Mouse (Mus musculus) spleen, postnatal 0 days (tissue): Measurements from ENCODE around the gene Lax1. TPM values are rescaled to one million over a fixed set of nuclear protein-coding genes. Genes with fewer than 3 reads are reported as not detected.

Source experiments
- polyA plus RNA-seq: library from polyadenylated mRNA; unstranded; fragments of >200 nt; fragmentation: Nextera tagmentation; extraction: Ambion mirVana; gene quantifications from 2 replicates; pipeline ENCODE4 v1.2.1, GENCODE M21; 2015

The Lax1 gene
- polyA plus RNA-seq, result 1.9 and 3.2 TPM in 2 replicates

DNA sequence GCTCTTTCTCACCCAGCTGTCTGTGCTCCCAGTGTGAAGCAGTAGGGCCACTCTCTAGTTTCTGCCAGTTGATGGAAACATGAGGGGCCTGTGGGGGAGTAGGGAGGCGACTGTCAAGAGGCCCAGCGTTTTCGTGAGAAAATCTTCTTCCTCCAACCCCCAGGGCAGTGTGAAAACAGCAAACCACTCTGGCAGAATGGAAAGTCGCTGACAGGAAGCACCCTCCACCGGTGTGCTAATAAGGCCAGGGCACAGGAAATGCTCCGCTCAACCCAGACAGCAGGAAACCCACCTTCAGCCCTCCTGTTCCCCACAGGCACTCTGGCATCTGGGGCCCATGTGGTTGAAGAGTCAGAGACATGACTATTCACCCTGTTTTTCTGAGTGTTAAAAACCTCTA lies at the start of gene Lax1:
Gene Lax1 (minus strand): TSS at position 212 of the 400 bp plus-strand sequence.

DNA sequence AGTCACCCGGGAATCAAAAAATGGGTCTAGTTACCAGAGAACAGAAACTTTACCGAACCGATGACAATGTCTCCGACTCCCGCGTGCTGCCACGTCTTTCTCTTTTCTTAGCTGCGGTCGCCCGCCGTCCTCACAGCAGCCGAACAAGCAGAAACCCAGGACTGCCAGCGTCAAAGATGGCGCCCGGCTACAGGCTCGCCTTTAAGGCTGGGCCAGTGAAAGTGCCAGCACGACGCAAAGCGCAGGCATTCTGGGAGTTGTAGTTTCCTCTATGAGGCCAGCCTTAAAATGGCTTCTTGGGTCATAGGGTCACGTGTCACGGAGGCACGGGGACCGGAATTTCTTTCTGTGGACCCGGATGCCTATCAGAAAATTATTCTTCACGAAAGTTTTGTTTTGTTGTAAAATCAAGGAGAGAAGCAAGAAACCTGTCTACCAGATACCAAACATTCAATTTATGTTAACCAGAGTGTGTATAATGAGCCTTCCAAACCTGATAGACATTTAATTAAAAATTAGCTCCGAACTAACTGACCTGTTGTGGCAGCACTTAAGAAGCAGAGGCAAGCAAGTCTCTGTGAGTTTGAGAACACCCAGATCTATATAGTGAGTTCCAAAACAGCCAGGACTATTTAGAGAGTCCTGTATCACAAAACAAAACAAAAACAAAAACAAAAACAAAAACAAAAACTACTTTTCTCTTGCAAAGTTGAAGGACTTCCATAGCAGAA lies 28.5 kb downstream of the Lax1 start, which contains the start of gene Gm38394:
Gene Gm38394 (minus strand): TSS at position 116 of the 731 bp plus-strand sequence.

DNA sequence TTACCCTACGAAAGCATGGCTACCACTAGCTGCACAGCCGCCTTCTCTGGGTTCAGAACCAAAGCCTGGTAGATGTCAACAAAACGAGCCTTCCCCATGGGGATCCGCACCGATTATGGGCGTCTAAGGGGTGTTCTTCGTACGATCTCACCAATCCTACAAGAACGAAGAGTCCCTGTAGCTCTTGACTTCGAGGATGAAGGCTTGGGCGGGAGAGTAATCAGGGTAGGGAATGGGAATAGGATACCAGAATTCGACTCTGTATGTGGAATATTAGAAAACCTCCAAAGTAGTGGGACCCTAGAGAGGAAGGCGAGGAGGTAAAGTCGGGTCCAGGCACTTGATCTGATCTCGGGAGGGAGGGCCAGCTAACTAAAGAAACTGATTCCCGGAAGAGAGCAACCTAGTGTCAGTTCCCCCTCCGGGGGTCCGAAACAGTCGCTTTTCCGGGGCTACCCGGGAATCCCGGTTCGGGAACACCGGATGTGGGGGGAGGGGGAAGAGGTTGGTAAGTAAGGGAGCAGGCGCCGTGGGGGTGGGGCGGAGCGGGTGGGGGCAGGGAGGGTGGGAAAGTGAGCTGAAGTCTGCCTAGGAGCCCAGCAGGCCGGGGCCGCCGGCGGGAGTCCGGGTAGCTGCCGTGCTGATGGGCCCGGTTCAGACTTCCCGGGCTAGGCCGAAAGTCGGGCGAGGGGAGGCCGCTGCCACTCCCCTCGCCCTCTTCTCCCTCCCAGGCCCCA lies 29.3 kb downstream of the Lax1 start, which contains the start of gene Zbed6:
Gene Zbed6 (minus strand): TSS at position 420 of the 737 bp plus-strand sequence.

Other genes starting within 250 kb of the Lax1 start
- 607 and 670 TPM in 2 replicates for gene Snrpe, start 79.8 kb downstream of the Lax1 start, polyA plus RNA-seq
- 0.70 and 1.0 TPM in 2 replicates for gene Zbed6, start 29.2 kb downstream of the Lax1 start, polyA plus RNA-seq
- 1.9 and 2.0 TPM in 2 replicates for gene Gm38394, start 28.8 kb downstream of the Lax1 start, polyA plus RNA-seq
- 19.6 and 24.9 TPM in 2 replicates for gene Atp2b4, start 110.9 kb upstream of the Lax1 start, polyA plus RNA-seq
- gene Optc, start 217.9 kb upstream of the Lax1 start, polyA plus RNA-seq, result not detected in 2 replicates
- gene Prelp, start 231.3 kb upstream of the Lax1 start, polyA plus RNA-seq, result 1.2 and 1.5 TPM in 2 replicates